Mouse (Mus musculus): ENCODE results near the gene Cacna2d1. TPM values are rescaled to one million over a fixed set of nuclear protein-coding genes. Genes with fewer than 3 reads are reported as not detected.

Cacna2d1 gene
- polyA plus RNA-seq, 1 experiment from 2014 or later = 7.0 TPM

GRCm38 (mm10) chr5:16231477-16231876 lies 297.0 kb downstream of the Cacna2d1 start:
- DNase-seq (ENCODE audit: low spot score) = no peak
- Histone ChIP-seq H3K4me3 (no peak overlapping the region), H3K9me3 (replicated peaks) (no peaks in the 10 kb centered on the region), H3K4me1 (peaks cover 15% of the 10 kb centered on the region), H3K36me3 (no peaks in the 10 kb centered on the region), H3K27ac (no peak overlapping the region), H3K27me3 (ENCODE audit: low read depth, poor library complexity, severe bottlenecking) (no peaks in the 10 kb centered on the region)
- WGBS = 94% methylated on average over 9 of the region's 9 CpGs

DNA sequence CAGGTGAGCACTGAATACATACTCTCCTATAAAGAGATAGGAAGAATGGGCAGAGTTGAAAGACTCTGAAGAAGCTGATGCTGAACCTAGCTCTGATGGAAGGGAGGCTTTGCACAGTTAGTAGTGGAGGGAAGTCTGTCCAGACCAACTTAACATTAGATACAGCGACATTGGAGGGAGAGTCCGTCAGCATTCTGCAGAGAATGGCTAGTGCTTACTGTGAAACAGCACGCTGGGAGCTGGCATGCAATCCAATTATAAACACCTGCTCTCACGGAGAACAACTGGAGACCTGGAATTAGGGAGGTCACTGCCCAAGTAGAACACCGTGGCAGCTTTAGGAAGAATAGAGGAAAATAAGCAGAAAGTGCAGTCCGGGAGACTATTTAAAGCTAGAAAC lies 300.4 kb downstream of the Cacna2d1 start:
- Histone ChIP-seq H3K4me1 (peaks cover 22% of the 10 kb centered on the region), H3K4me3 (no peak overlapping the region), H3K36me3 (no peaks in the 10 kb centered on the region), H3K9me3 (replicated peaks) (no peaks in the 10 kb centered on the region), H3K27me3 (ENCODE audit: low read depth, poor library complexity, severe bottlenecking) (no peaks in the 10 kb centered on the region), H3K27ac (no peak overlapping the region)
- WGBS = 61% methylated on average over 6 of the region's 6 CpGs
- DNase-seq (ENCODE audit: low spot score) = no peak

DNA sequence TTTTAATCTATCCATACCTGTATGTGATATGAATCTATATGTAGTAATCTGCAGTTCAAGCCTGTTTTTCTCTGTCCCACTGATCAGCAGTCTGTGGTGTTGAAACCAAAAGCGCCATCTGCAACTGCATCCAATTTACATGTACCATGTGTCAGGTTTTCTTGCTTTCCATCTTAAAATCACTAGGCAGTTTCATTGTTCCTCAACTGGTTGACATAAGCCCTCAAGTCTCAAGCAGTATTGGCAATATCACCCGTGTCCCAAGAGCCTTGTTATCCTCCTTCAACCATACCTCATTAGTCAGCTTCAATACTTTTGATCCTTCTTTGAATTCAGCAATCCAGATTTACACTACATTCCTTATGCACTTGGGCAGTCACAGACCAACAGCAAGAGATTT lies 301.4 kb downstream of the Cacna2d1 start:
- Histone ChIP-seq H3K27ac (no peak overlapping the region), H3K36me3 (no peaks in the 10 kb centered on the region), H3K27me3 (ENCODE audit: low read depth, poor library complexity, severe bottlenecking) (no peaks in the 10 kb centered on the region), H3K4me1 (peaks cover 22% of the 10 kb centered on the region), H3K9me3 (replicated peaks) (no peaks in the 10 kb centered on the region), H3K4me3 (no peak overlapping the region)
- 80% methylated on average over 2 of the region's 2 CpGs for WGBS
- DNase-seq (ENCODE audit: low spot score) = no peak

GRCm38 (mm10) chr5:16236608-16237007 lies 302.1 kb downstream of the Cacna2d1 start:
- Histone ChIP-seq H3K4me3 (no peak overlapping the region), H3K4me1 (peaks cover 22% of the 10 kb centered on the region), H3K27me3 (ENCODE audit: low read depth, poor library complexity, severe bottlenecking) (no peaks in the 10 kb centered on the region), H3K9me3 (replicated peaks) (no peaks in the 10 kb centered on the region), H3K27ac (no peak overlapping the region), H3K36me3 (no peaks in the 10 kb centered on the region)
- 86% methylated on average over 4 of the region's 4 CpGs for WGBS
- DNase-seq (ENCODE audit: low spot score) = no peak

GRCm38 (mm10) chr5:16237972-16238371 lies 303.5 kb downstream of the Cacna2d1 start:
- Histone ChIP-seq H3K4me3 (no peak overlapping the region), H3K36me3 (no peaks in the 10 kb centered on the region), H3K4me1 (peaks cover 22% of the 10 kb centered on the region), H3K9me3 (replicated peaks) (no peaks in the 10 kb centered on the region), H3K27ac (no peak overlapping the region), H3K27me3 (ENCODE audit: low read depth, poor library complexity, severe bottlenecking) (no peaks in the 10 kb centered on the region)
- no peak for DNase-seq (ENCODE audit: low spot score)
- 74% methylated on average over 5 of the region's 5 CpGs for WGBS

DNA sequence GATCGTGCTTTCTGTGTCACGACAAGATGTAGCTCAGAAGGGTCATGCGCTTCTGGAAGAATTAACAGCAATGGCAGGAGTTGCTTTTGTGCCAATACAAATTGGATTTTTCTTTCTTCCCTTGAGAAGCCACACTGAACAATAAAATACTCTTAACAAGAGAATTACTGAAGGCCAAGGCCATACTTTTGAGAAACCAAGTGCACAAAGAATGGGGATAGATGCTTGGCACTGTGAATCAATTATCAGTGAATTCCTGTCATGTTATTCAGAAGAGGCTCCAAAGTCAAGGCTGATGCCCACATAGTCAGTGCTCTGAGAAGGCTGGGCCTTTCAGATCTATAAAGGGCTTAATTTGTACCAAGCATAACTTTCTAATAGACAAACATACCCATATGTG lies 305.8 kb downstream of the Cacna2d1 start:
- no peaks in the 10 kb centered on the region for H3K36me3 ChIP-seq
- no peak for DNase-seq (ENCODE audit: low spot score)
- H3K4me3 ChIP-seq = no peak overlapping the region
- no peaks in the 10 kb centered on the region for H3K27me3 ChIP-seq (ENCODE audit: low read depth, poor library complexity, severe bottlenecking)
- H3K4me1 ChIP-seq = peaks cover 12% of the 10 kb centered on the region; the same call in 1 of the 2 replicates
- no peaks in the 10 kb centered on the region for H3K9me3 ChIP-seq (replicated peaks)
- no peak overlapping the region for H3K27ac ChIP-seq
- 91% methylated on average over 3 of the region's 3 CpGs for WGBS

DNA sequence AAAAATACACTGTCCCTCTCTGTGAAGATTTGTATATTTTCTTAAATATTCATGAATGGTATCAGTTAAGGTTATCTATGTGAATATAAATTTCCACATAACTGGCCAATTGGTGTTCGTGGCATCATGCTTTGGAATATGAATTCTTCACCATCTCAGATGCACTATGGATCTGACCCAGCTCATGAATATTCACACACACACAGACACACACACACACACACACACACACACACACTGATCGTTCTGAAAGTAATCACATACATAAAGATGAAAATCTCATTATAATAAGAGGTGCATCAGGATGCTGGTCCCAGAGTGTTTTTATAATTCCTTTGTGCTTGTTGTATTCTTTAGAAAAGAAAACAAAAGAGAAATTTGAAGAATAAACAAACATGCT lies 309.1 kb downstream of the Cacna2d1 start:
- no peak for DNase-seq (ENCODE audit: low spot score)
- Histone ChIP-seq H3K36me3 (no peaks in the 10 kb centered on the region), H3K4me1 (no peaks in the 10 kb centered on the region), H3K4me3 (no peak overlapping the region), H3K9me3 (replicated peaks) (no peaks in the 10 kb centered on the region), H3K27ac (no peak overlapping the region), H3K27me3 (ENCODE audit: low read depth, poor library complexity, severe bottlenecking) (no peaks in the 10 kb centered on the region)
- WGBS = 92% methylated on average over 2 of the region's 2 CpGs

DNA sequence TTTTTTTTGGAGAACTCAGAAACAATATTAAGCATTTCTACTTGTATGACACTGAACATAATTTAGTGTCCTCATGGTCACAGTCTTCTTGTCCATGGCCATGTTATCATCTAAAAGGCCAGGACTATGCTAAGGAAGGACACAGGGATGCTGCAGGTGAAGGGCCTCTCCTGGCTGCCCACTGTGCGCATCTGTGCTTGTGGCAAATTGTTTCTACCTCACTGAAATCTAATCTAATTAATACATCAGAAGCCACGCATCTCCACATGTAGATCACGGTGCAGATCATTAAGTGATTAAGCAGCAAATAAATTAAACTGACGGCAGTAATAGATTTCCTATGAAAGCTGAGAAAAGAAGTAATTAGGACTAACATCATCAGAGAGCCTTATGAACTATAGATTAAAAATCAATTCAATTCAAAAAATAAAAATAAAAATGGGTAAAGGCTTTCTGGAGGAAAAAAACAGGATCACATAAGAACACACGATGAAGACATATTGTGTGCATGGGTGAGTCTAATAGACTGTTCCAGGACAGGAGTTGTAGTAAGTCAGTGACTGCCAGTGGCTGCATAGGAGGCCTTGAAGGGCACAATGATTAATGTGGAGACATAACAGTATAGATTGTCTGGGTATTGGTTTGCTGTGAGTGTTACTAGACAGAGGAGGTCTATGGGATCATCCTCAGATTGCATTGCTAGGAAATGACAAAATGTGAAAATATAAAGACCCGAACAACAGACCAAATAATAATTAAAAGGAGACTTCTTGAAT lies 318.4 kb downstream of the Cacna2d1 start:
- no peak for DNase-seq (ENCODE audit: low spot score)

DNA sequence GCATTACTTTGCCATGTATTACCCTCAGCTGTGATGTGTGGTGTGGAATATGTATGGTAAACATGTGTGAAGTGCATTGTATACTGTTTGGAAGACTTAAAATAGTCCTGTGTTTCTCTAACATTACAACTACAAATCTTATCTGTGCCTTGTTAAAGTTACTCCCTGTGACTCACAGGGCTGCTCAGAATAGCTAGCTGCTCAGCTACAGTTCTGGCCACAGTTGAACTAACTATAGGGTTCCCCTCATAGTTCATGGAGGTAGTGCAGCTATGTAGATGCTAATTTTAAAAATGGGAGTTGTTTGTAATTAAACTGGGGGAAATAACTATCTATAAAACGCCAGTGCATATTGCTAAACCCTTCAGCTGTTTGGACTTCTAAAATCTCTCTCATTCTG lies 319.3 kb downstream of the Cacna2d1 start:
- Histone ChIP-seq H3K9me3 (replicated peaks) (no peaks in the 10 kb centered on the region), H3K27me3 (ENCODE audit: low read depth, poor library complexity, severe bottlenecking) (no peaks in the 10 kb centered on the region), H3K4me3 (no peak overlapping the region), H3K36me3 (no peaks in the 10 kb centered on the region), H3K4me1 (no peaks in the 10 kb centered on the region), H3K27ac (no peak overlapping the region)
- 86% methylated on average over 1 of the region's 1 CpGs for WGBS
- no peak for DNase-seq (ENCODE audit: low spot score)

More for the DNA sequence above, 318.4 kb downstream of the Cacna2d1 start:
- Histone ChIP-seq H3K9me3 (replicated peaks) (no peaks in the 10 kb centered on the region), H3K27me3 (ENCODE audit: low read depth, poor library complexity, severe bottlenecking) (no peaks in the 10 kb centered on the region), H3K4me1 (no peaks in the 10 kb centered on the region), H3K27ac (no peak overlapping the region), H3K36me3 (no peaks in the 10 kb centered on the region), H3K4me3 (no peak overlapping the region)
- WGBS = 83% methylated on average over 6 of the region's 6 CpGs

DNA sequence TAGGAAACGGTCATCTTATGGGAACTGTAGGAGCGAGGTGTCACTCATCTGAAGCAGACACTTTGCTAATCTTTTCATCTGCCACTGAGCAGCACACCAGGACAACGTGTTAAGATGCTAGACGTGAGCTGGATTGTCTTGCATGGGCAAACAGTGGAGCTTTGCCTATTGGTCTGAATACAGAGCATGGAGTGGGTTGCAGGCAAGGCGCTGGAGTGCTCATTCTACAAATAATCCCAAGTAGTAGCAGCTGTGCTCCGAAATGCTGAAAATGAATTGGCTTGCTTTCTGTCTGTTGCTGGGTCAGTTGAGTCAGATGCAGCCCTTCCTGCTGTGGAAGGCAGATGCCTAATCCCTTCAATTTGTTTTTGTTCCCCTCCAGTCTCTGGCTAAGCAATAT lies 330.9 kb downstream of the Cacna2d1 start:
- H3K27ac ChIP-seq = no peak overlapping the region
- 79% methylated on average over 6 of the region's 6 CpGs for WGBS
- no peak overlapping the region for H3K4me3 ChIP-seq
- DNase-seq (ENCODE audit: low spot score) = no peak
- no peaks in the 10 kb centered on the region for H3K36me3 ChIP-seq
- no peaks in the 10 kb centered on the region for H3K27me3 ChIP-seq (ENCODE audit: low read depth, poor library complexity, severe bottlenecking)
- H3K9me3 ChIP-seq (replicated peaks) = no peaks in the 10 kb centered on the region
- no peaks in the 10 kb centered on the region for H3K4me1 ChIP-seq

DNA sequence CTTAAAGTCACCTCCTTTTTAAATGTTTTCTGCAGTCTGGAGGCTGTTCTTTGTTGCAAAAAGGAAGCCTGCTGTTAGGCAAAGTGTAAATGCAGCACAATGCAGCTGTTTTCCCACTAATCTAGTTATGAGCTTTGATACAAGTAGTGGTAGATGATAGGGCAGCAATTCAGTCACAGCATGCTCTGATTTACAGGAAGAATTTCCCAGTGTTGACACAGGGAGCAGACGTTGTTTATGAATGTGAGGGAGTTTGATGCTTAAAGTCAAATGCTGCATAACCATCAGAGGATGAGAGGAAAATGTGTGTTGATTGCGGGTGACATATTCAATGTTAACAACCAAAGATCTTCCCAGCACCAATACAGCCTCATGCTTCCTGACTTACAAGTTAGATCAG lies 342.6 kb downstream of the Cacna2d1 start:
- H3K27me3 ChIP-seq (ENCODE audit: low read depth, poor library complexity, severe bottlenecking) = no peaks in the 10 kb centered on the region
- H3K36me3 ChIP-seq = no peaks in the 10 kb centered on the region
- DNase-seq (ENCODE audit: low spot score) = no peak
- H3K27ac ChIP-seq = no peak overlapping the region
- 84% methylated on average over 2 of the region's 2 CpGs for WGBS
- no peak overlapping the region for H3K4me3 ChIP-seq
- no peaks in the 10 kb centered on the region for H3K4me1 ChIP-seq
- no peaks in the 10 kb centered on the region for H3K9me3 ChIP-seq (replicated peaks)

DNA sequence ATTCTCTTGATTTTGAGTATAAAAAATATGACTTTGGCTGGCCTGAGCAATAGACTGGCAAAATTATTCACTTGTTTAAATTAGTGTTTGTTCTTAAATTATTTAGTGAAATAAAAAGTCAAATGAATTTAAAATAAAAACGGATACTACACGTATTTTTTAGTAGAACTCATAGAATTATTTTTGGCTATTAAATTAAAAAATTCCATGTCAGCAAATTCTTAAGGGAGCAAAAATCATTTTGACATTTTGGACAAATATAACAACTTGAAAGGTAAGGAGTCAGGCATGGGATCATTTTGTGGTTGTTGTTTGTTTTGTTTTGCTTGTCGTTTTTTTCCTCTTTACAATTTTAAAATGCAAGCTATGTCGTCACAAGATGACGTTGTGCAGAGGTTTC lies 346.7 kb downstream of the Cacna2d1 start:
- DNase-seq (ENCODE audit: low spot score) = no peak
- H3K36me3 ChIP-seq = no peaks in the 10 kb centered on the region
- no peak overlapping the region for H3K4me3 ChIP-seq
- WGBS = 90% methylated on average over 5 of the region's 5 CpGs
- no peak overlapping the region for H3K27ac ChIP-seq
- no peaks in the 10 kb centered on the region for H3K9me3 ChIP-seq (replicated peaks)
- H3K4me1 ChIP-seq = no peaks in the 10 kb centered on the region
- H3K27me3 ChIP-seq (ENCODE audit: low read depth, poor library complexity, severe bottlenecking) = no peaks in the 10 kb centered on the region

- H3K36me3 ChIP-seq = 0 out of 2 replicates have a peak, but pooled peaks cover 2% of the 10 kb centered on the region
- no peak overlapping the region for H3K4me3 ChIP-seq
- no peak overlapping the region for H3K27ac ChIP-seq
- DNase-seq (ENCODE audit: low spot score) = no peak
- no peaks in the 10 kb centered on the region for H3K9me3 ChIP-seq (replicated peaks)
- H3K27me3 ChIP-seq (ENCODE audit: low read depth, poor library complexity, severe bottlenecking) = no peaks in the 10 kb centered on the region
- H3K4me1 ChIP-seq = no peaks in the 10 kb centered on the region
- WGBS = 13% methylated on average over 1 of the region's 1 CpGs
These were observed 358.7 kb downstream of the Cacna2d1 start for GRCm38 (mm10) chr5:16293223-16293622.

DNA sequence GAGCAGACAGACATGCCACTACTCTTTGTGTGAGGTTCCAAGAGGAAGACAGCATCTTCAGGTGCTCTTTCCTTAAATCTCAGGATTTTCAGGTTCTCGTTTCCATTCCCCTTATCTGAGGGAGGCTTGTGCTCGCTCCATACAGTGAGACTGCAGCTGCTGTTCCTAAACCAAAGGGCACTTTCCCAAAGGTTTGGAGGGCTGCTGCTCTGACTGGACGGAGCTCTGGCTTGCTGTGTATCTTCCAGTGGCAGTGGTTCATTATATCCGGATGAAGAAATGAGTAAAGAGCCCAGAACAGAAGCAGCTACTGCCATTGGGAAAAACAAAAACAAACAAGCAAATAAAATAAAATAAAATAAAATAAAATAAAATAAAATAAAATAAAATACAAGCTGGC lies 359.3 kb downstream of the Cacna2d1 start:
- Histone ChIP-seq H3K9me3 (replicated peaks) (no peaks in the 10 kb centered on the region), H3K4me1 (no peaks in the 10 kb centered on the region), H3K4me3 (no peak overlapping the region), H3K27me3 (ENCODE audit: low read depth, poor library complexity, severe bottlenecking) (no peaks in the 10 kb centered on the region), H3K27ac (no peak overlapping the region), H3K36me3 (0 out of 2 replicates have a peak, but pooled peaks cover 2% of the 10 kb centered on the region)
- no peak for DNase-seq (ENCODE audit: low spot score)
- WGBS = 75% methylated on average over 4 of the region's 4 CpGs

All from limb, embryonic 10.5 days (tissue).